Mouse (Mus musculus) liver, embryonic 16.5 days (tissue): ENCODE measurements at regions not wholly inside any gene's neighbourhood (a gene's known extent, or its start where the extent isn't known, plus 50 kb on each side); places are given as distances from the start of the nearest gene placed in this dataset.

Experiments used
- ATAC-seq: fragments of 200-750 bp; cut with Nextera tagmentation; 2 replicates; pipeline ENCODE4 v1.8.0; 2017; ENCODE audit warnings: low read depth, mild to moderate bottlenecking, moderate number of reproducible peaks, moderate library complexity
- H3K27ac ChIP-seq: fragments of 300-500 bp; sonication (generic); 2 replicates; pipeline ENCODE4 v1.5.1; 2014; ENCODE audit warnings: mild to moderate bottlenecking, low read length
- H3K27me3 ChIP-seq: fragments of 300-500 bp; sonication (generic); 2 replicates; pipeline ENCODE4 v1.6.1; 2014; ENCODE audit warnings: low read depth, low read length, mixed read lengths; ENCODE audit not compliant: control insufficient read depth, insufficient read depth
- H3K36me3 ChIP-seq: fragments of 300-500 bp; sonication (generic); 2 replicates; pipeline ENCODE4 v1.6.1; 2014; ENCODE audit warnings: mild to moderate bottlenecking; ENCODE audit not compliant: control insufficient read depth, insufficient read depth
- H3K4me1 ChIP-seq: fragments of 300-500 bp; sonication (generic); 2 replicates; pipeline ENCODE4 v1.6.1; 2014; ENCODE audit warnings: low read depth, low read length, mixed read lengths; ENCODE audit not compliant: control insufficient read depth
- H3K4me2 ChIP-seq: fragments of 300-500 bp; sonication (generic); 2 replicates; pipeline ENCODE4 v1.6.1; 2014; ENCODE audit warnings: low read depth, low read length, mixed read lengths
- H3K4me3 ChIP-seq: fragments of 300-500 bp; sonication (generic); 2 replicates; pipeline ENCODE4 v1.5.1; 2014; ENCODE audit warnings: low read depth, mild to moderate bottlenecking, low read length
- H3K9ac ChIP-seq: fragments of 300-500 bp; sonication (generic); 2 replicates; pipeline ENCODE4 v1.6.1; 2014; ENCODE audit warnings: low read depth, low read length
- H3K9me3 ChIP-seq: fragments of 300-500 bp; sonication (generic); replicated peaks from 2 replicates; pipeline ENCODE4 v1.6.1; 2016; ENCODE audit warnings: low read length; ENCODE audit not compliant: control insufficient read depth
- WGBS: fragments of 180-500 bp; shearing (Covaris S2); extraction: QIAGEN DNeasy Blood & Tissue Kit; methylation state at CpG from one replicate; pipeline ENCODE4 v1.1.7; 2014; ENCODE audit not compliant: insufficient replicate concordance; 5-methylcytosine and 5-hydroxymethylcytosine counted together

- Histone ChIP-seq H3K27me3 (no peaks in the 10 kb centered on the region), H3K4me1 (no peaks in the 10 kb centered on the region; the same call in 1 of the 2 replicates), H3K4me3 (no peak overlapping the region), H3K9me3 (no peaks in the 10 kb centered on the region), H3K36me3 (no peaks in the 10 kb centered on the region), H3K9ac (no peak overlapping the region), H3K27ac (no peak overlapping the region), H3K4me2 (no peak overlapping the region)
- 67% methylated on average over 7 of the region's 7 CpGs for WGBS
- no peak for ATAC-seq
Measured at GRCm38 (mm10) chr9:47307125-47307751, 222.7 kb upstream of the Cadm1 start.

- H3K36me3 ChIP-seq = no peaks in the 10 kb centered on the region
- 48% methylated on average over 17 of the region's 17 CpGs for WGBS
- 0 out of 2 replicates have a peak, but pooled peaks have one; percentile 19 for ATAC-seq
- no peaks in the 10 kb centered on the region for H3K27me3 ChIP-seq
- H3K9me3 ChIP-seq = no peaks in the 10 kb centered on the region
- H3K9ac ChIP-seq = no peak overlapping the region
- H3K4me2 ChIP-seq = no peak overlapping the region
- H3K27ac ChIP-seq = no peak overlapping the region
- no peak overlapping the region for H3K4me3 ChIP-seq
- no peaks in the 10 kb centered on the region; the same call in 1 of the 2 replicates for H3K4me1 ChIP-seq
Measured at GRCm38 (mm10) chr9:47307752-47308500, 222.0 kb upstream of the Cadm1 start.

DNA sequence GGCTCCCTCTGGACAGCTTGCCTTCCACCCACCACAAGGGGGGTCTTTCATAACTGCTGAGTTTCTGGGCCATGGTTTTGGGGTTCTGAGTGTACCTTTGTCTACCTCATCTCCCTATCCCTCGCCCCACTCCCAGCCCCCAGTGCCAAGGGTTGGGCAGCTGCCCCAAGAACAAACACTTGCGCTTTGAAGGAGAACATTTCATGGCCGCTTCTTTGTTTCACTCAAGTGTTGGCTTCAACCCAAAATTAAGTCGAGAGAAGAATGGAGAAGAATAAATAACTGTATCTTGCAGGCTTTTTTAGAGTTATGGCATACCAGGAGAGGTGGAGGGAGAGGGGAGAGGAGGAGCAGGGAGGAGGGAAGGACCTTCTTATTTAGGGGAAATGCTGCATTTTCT, 216.5 kb upstream of the Cadm1 start:
- Histone ChIP-seq H3K4me3 (no peak overlapping the region), H3K27me3 (no peaks in the 10 kb centered on the region), H3K9ac (no peak overlapping the region), H3K27ac (no peak overlapping the region), H3K4me1 (no peaks in the 10 kb centered on the region), H3K4me2 (no peak overlapping the region), H3K36me3 (no peaks in the 10 kb centered on the region), H3K9me3 (no peaks in the 10 kb centered on the region)
- 55% methylated on average over 4 of the region's 4 CpGs for WGBS
- no peak for ATAC-seq

DNA sequence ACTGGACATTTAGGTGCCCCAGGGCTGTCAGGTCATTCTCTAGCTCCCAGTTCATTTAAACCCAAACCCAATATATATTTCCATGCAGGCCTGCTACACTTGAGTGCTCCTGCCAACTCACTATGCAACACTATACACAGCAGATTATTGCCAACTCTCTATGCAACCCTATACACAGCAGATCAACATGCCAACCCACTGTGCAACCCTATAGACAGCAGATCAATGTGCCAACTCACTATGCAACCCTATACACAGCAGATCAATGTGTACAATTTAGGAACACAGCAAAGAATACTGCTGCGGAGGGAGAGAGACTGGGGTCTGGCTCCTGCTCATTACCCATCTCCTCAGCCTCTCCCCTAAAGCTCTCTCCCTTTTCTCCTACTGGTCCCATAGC, 215.7 kb upstream of the Cadm1 start:
- no peak overlapping the region for H3K4me2 ChIP-seq
- H3K27ac ChIP-seq = no peak overlapping the region
- no peaks in the 10 kb centered on the region for H3K4me1 ChIP-seq
- WGBS = 70% methylated on average over 1 of the region's 1 CpGs
- no peaks in the 10 kb centered on the region for H3K36me3 ChIP-seq
- H3K9ac ChIP-seq = no peak overlapping the region
- no peaks in the 10 kb centered on the region for H3K9me3 ChIP-seq
- ATAC-seq = no peak
- no peak overlapping the region for H3K4me3 ChIP-seq
- H3K27me3 ChIP-seq = no peaks in the 10 kb centered on the region

DNA sequence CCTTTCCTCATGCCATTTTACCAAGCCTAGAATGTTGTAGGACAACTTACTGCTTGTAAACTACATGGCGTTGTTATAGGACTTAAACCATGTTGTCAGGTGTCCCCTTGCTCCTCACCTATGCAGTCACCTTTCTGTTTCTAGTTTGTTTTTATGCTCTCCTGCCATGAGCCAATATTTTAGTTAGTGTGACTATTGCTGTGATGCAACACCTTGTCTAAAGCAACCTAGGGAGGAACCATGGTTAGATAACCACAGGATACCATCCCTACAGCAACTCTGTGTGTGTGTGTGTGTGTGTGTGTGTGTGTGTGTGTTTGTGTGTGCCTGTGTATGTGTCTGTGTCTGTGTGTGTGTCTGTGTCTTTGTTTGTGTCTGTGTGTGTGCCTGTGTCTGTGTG, 209.6 kb upstream of the Cadm1 start:
- ATAC-seq = 0 out of 2 replicates have a peak, but pooled peaks have one; percentile 35

DNA sequence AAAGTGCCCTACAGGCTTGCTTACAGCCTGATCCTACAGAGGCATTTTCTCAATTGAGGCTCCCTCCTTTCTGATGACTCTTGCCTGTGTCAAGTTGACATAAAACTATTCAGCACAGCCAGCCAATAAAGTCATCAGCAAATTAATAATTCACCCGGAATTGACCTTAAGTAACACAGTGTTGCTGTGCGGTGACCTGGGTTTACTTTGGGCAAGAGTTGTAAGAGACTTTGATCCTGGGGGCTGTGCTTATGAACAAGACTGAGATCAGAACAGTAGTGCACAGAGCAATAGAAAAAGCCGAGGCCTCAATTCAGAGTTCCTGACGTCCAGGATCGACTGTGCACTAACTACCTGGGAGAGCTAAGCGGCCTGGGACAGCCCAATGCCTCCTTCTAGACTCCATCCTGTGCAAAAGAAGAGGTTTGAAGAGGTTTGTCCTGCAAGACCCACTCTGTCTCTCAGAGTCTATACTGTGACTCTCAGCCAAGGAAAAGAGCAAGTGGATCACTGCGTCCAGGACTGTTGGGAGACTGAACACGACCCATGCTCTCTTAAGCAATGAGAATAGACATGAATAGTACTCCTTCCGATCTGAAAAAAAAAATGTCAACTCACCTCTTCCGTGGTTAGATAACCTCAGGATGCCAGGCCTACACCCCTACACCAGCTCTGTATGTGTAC, 208.7 kb upstream of the Cadm1 start:
- WGBS = 58% methylated on average over 10 of the region's 10 CpGs
- Histone ChIP-seq H3K4me2 (no peak overlapping the region), H3K4me1 (no peaks in the 10 kb centered on the region), H3K9ac (no peak overlapping the region), H3K36me3 (no peaks in the 10 kb centered on the region), H3K27me3 (no peaks in the 10 kb centered on the region), H3K9me3 (no peaks in the 10 kb centered on the region), H3K4me3 (no peak overlapping the region), H3K27ac (peak overlapping the region; percentile 76)
- ATAC-seq = peak; percentile 89

More for the DNA sequence above, 209.6 kb upstream of the Cadm1 start:
- no peaks in the 10 kb centered on the region for H3K36me3 ChIP-seq
- no peak overlapping the region for H3K4me2 ChIP-seq
- no peaks in the 10 kb centered on the region for H3K27me3 ChIP-seq
- H3K4me1 ChIP-seq = no peaks in the 10 kb centered on the region
- no peak overlapping the region for H3K27ac ChIP-seq
- no peaks in the 10 kb centered on the region for H3K9me3 ChIP-seq
- no peak overlapping the region for H3K9ac ChIP-seq
- WGBS = 61% methylated on average over 1 of the region's 1 CpGs
- H3K4me3 ChIP-seq = no peak overlapping the region

- Histone ChIP-seq H3K9ac (no peak overlapping the region), H3K9me3 (no peaks in the 10 kb centered on the region), H3K36me3 (no peaks in the 10 kb centered on the region), H3K4me3 (no peak overlapping the region), H3K27ac (no peak overlapping the region), H3K4me1 (no peaks in the 10 kb centered on the region), H3K27me3 (no peaks in the 10 kb centered on the region), H3K4me2 (no peak overlapping the region)
- peak; percentile 58 for ATAC-seq
- 68% methylated on average over 5 of the region's 5 CpGs for WGBS
Measured at GRCm38 (mm10) chr9:47322293-47322692, 207.7 kb upstream of the Cadm1 start.

GRCm38 (mm10) chr9:47323051-47323450, 206.9 kb upstream of the Cadm1 start:
- Histone ChIP-seq H3K27ac (no peak overlapping the region), H3K4me1 (no peaks in the 10 kb centered on the region), H3K9me3 (no peaks in the 10 kb centered on the region), H3K4me3 (no peak overlapping the region), H3K9ac (no peak overlapping the region), H3K4me2 (no peak overlapping the region), H3K36me3 (no peaks in the 10 kb centered on the region), H3K27me3 (no peaks in the 10 kb centered on the region)
- no peak for ATAC-seq
- 67% methylated on average over 5 of the region's 5 CpGs for WGBS

GRCm38 (mm10) chr9:47327575-47327974, 202.4 kb upstream of the Cadm1 start:
- H3K9me3 ChIP-seq = no peaks in the 10 kb centered on the region
- ATAC-seq = no peak
- no peak overlapping the region for H3K27ac ChIP-seq
- H3K4me2 ChIP-seq = no peak overlapping the region
- H3K4me1 ChIP-seq = no peaks in the 10 kb centered on the region
- 91% methylated on average over 2 of the region's 2 CpGs for WGBS
- H3K9ac ChIP-seq = no peak overlapping the region
- no peak overlapping the region for H3K4me3 ChIP-seq
- H3K36me3 ChIP-seq = no peaks in the 10 kb centered on the region
- H3K27me3 ChIP-seq = no peaks in the 10 kb centered on the region
